Mouse (Mus musculus): ENCODE measurements around the gene C530008M17Rik. TPM values are rescaled to one million over a fixed set of nuclear protein-coding genes. Genes with fewer than 3 reads are reported as not detected.

The C530008M17Rik gene
- polyA plus RNA-seq, 1 experiment, result 0.48 TPM

DNA sequence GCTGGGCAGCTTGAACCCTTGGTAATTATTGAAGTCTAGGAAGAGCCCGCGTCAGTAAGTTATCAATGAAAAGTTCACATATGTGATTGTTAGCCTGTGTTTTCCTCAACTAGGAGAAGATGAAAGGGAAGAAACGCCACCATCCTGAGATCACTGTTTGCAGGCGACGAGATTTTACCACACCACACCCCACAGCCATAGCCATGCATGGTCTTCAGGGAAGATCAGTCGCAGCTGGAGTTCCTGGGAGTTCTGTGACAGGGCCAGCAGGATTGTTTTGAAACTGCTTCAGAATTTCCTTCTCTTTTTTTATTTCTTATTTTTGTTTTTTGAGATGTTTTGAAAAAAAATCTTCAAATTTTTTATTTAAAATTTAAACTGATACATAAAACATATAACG, 8.6 kb downstream of the C530008M17Rik start:
- Histone ChIP-seq H3K4me3 (ENCODE audit: insufficient read depth, low read length) (no peak overlapping the region), H3K4me1 (ENCODE audit: control insufficient read depth, insufficient read depth, low read length) (no peaks in the 10 kb centered on the region), H3K27ac (ENCODE audit: insufficient read depth, low read depth, low read length) (no peak overlapping the region)
- TF ChIP-seq CTCF (IDR thresholded peaks at IDR 0.05; ENCODE audit: low read depth, low read length) (no peak), POLR2A (IDR thresholded peaks at IDR 0.05; ENCODE audit: borderline replicate concordance, low read depth, low read length) (no peak)

- no peaks in the 10 kb centered on the region for H3K4me1 ChIP-seq (ENCODE audit: control insufficient read depth, insufficient read depth, low read length)
- no peak overlapping the region for H3K27ac ChIP-seq (ENCODE audit: insufficient read depth, low read depth, low read length)
- H3K4me3 ChIP-seq (ENCODE audit: insufficient read depth, low read length), result no peak overlapping the region
- TF ChIP-seq POLR2A (IDR thresholded peaks at IDR 0.05; ENCODE audit: borderline replicate concordance, low read depth, low read length) (no peak), CTCF (IDR thresholded peaks at IDR 0.05; ENCODE audit: low read depth, low read length) (no peak)
Measured at GRCm38 (mm10) chr5:76665421-76665820, 9.1 kb downstream of the C530008M17Rik start.

DNA sequence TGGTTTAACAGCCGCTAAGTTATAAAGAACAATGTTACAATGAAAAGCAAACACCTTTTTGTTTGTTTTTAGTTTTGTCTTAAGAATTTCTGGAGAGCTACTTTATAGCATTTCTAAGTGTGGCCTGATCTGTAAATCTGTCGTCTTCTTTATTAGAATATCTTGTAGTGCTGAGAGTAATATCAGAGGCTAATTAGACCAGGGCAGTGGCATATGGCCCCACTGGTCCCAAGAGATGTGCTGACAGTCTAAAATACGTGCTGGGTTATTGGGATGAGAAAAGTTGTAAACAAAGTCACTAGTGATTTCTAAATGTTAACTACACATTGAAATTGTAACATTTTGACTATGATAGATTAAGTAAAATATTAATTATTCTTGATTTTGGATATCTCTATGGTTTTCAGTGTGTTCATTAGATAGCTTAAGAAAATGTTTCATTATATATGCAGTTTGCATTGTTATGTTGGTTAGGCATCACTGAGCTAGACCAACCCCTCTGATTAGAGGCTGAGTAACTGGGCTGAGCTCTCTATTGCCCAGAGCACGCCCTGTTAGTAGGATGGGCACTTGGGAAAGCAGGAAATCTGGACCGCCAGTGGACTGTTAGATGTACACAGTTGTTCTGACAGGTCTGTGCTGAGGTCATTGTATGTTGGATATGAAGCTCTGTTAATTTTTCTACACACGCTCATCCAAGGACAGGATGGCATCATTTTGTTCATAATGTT, 9.9 kb downstream of the C530008M17Rik start:
- Histone ChIP-seq H3K27ac (ENCODE audit: insufficient read depth, low read depth, low read length) (no peak overlapping the region), H3K4me1 (ENCODE audit: control insufficient read depth, insufficient read depth, low read length) (no peaks in the 10 kb centered on the region), H3K4me3 (ENCODE audit: insufficient read depth, low read length) (no peak overlapping the region)
- TF ChIP-seq CTCF (IDR thresholded peaks at IDR 0.05; ENCODE audit: low read depth, low read length) (no peak), POLR2A (IDR thresholded peaks at IDR 0.05; ENCODE audit: borderline replicate concordance, low read depth, low read length) (no peak)

DNA sequence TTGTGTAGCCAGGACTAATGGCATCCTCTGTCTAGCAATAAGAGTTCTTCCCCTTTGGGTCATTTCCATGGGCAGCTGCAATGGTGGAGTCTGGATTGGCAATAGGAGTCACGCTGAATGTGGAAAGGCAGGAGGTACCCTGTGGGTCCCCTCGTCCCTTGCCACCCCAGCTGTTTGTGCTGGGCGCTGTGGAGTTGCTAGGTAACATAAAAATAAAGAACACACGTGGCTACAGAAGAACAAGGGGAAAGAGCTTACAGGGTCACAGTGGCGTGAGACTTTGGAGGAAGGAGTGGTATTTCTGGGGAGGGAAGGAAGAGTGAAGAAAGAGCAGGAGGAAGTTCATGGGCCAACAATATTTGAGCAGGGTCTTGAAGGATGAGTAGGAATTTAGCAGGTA, 11.8 kb downstream of the C530008M17Rik start:
- no peak for TF ChIP-seq POLR2A (IDR thresholded peaks at IDR 0.05; ENCODE audit: borderline replicate concordance, low read depth, low read length)
- Histone ChIP-seq H3K4me1 (ENCODE audit: control insufficient read depth, insufficient read depth, low read length) (no peaks in the 10 kb centered on the region), H3K27ac (ENCODE audit: insufficient read depth, low read depth, low read length) (no peak overlapping the region), H3K4me3 (ENCODE audit: insufficient read depth, low read length) (no peak overlapping the region)

DNA sequence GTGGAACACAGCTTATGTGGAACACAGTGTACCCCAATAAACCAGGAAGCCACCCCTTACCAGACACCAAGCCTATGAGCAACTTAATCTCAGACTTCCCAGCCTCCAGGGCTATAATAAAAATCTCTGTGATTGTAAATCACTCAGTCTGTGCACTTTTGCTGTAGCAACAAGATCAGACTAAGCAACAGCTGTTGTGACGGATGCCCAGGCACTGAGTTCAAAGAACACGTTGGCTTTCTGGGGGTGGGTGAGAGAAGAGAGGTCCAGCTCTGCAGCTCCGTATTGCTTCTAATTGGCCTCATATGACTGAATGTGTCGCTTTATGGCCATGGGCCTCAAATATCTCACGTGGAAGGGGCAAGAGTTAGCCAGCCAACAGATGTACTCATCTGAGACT, 12.2 kb downstream of the C530008M17Rik start:
- H3K4me1 ChIP-seq (ENCODE audit: control insufficient read depth, insufficient read depth, low read length), result no peaks in the 10 kb centered on the region
- H3K4me3 ChIP-seq (ENCODE audit: insufficient read depth, low read length), result no peak overlapping the region
- H3K27ac ChIP-seq (ENCODE audit: insufficient read depth, low read depth, low read length), result no peak overlapping the region
- TF ChIP-seq CTCF (IDR thresholded peaks at IDR 0.05; ENCODE audit: low read depth, low read length) (no peak), POLR2A (IDR thresholded peaks at IDR 0.05; ENCODE audit: borderline replicate concordance, low read depth, low read length) (no peak)

- TF ChIP-seq POLR2A (IDR thresholded peaks at IDR 0.05; ENCODE audit: borderline replicate concordance, low read depth, low read length) (no peak), CTCF (IDR thresholded peaks at IDR 0.05; ENCODE audit: low read depth, low read length) (no peak)
- Histone ChIP-seq H3K27ac (ENCODE audit: insufficient read depth, low read depth, low read length) (no peak overlapping the region), H3K4me3 (ENCODE audit: insufficient read depth, low read length) (no peak overlapping the region), H3K4me1 (ENCODE audit: control insufficient read depth, insufficient read depth, low read length) (peaks cover 3% of the 10 kb centered on the region)
Measured at GRCm38 (mm10) chr5:76670183-76670582, 13.9 kb downstream of the C530008M17Rik start.

DNA sequence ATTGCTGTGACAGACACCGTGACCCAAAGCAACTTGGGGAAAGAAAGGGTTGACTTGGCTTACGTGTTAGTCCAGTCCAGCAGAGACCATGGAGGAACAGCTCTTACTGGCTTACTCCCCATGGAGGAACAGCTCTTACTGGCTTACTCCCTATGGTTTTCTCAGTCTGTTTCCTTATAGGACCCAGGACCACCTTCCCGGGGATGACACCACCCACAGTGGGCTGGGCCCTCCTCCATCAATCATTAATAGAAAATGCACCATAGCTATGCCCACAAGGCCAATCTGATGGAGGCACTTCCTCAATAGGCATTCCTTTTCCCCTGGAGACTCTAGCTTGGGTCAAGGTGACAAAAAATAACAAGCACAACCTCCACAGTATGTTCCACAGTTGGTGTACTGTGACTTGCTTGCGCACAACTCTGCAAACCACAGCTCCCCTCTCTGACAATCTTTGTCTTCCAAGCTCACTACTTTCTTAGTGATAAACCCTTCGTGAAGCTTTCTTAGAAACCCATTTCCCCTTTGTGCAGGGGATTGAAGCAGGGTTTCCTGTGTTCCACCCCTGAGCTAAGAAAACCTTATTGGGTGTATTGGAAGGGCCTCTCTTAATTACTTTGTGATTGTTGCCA, 17.8 kb downstream of the C530008M17Rik start:
- no peak overlapping the region for H3K27ac ChIP-seq (ENCODE audit: insufficient read depth, low read depth, low read length)
- no peak overlapping the region for H3K4me3 ChIP-seq (ENCODE audit: insufficient read depth, low read length)
- H3K4me1 ChIP-seq (ENCODE audit: control insufficient read depth, insufficient read depth, low read length), result peaks cover 8% of the 10 kb centered on the region
- TF ChIP-seq CTCF (IDR thresholded peaks at IDR 0.05; ENCODE audit: low read depth, low read length) (no peak), POLR2A (IDR thresholded peaks at IDR 0.05; ENCODE audit: borderline replicate concordance, low read depth, low read length) (no peak)

DNA sequence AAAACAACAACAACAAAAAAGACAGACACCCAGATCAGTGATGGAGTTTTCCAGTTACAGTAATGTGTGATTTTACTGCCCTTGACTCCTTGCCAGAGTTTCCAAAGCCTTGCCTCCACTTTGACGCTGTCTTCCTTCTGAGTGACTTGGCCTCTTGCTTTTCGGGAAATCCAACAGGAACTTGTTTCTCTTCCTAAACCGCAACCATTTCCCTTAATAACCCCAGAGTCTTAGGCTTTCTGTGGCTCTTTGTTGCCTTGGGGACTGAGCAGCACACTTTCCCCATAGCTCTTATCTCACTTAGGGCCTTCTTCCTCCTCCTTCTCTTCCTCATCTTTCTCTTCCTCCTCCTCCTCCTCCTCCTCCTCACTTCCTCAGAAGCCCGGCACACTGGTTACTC, 19.1 kb downstream of the C530008M17Rik start:
- TF ChIP-seq CTCF (IDR thresholded peaks at IDR 0.05; ENCODE audit: low read depth, low read length) (no peak), POLR2A (IDR thresholded peaks at IDR 0.05; ENCODE audit: borderline replicate concordance, low read depth, low read length) (no peak)
- H3K27ac ChIP-seq (ENCODE audit: insufficient read depth, low read depth, low read length), result no peak overlapping the region
- peaks cover 8% of the 10 kb centered on the region for H3K4me1 ChIP-seq (ENCODE audit: control insufficient read depth, insufficient read depth, low read length)
- no peak overlapping the region for H3K4me3 ChIP-seq (ENCODE audit: insufficient read depth, low read length)

DNA sequence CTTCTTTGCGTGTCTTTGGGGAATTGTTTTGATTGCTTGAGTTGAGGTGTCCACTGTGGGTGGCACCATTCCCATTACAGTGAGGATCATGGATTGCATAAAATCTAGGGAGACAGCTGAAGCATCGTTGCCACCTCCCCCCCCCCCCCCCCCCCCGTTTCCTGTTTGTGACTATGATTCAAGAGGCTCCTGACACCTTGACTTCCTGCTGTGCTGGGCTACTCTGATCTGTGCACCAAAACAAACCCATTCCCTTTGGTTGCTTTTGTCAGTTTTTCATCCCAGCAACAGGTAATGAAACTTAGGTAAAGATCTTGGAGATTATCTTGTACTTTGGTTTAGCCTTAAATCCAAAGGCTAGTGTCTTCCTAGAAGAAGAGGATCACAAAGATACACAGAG, 24.6 kb downstream of the C530008M17Rik start:
- Histone ChIP-seq H3K4me3 (ENCODE audit: insufficient read depth, low read length) (no peak overlapping the region), H3K27ac (ENCODE audit: insufficient read depth, low read depth, low read length) (no peak overlapping the region), H3K4me1 (ENCODE audit: control insufficient read depth, insufficient read depth, low read length) (no peaks in the 10 kb centered on the region)
- no peak for TF ChIP-seq POLR2A (IDR thresholded peaks at IDR 0.05; ENCODE audit: borderline replicate concordance, low read depth, low read length)
- no peak for TF ChIP-seq CTCF (IDR thresholded peaks at IDR 0.05; ENCODE audit: low read depth, low read length)

DNA sequence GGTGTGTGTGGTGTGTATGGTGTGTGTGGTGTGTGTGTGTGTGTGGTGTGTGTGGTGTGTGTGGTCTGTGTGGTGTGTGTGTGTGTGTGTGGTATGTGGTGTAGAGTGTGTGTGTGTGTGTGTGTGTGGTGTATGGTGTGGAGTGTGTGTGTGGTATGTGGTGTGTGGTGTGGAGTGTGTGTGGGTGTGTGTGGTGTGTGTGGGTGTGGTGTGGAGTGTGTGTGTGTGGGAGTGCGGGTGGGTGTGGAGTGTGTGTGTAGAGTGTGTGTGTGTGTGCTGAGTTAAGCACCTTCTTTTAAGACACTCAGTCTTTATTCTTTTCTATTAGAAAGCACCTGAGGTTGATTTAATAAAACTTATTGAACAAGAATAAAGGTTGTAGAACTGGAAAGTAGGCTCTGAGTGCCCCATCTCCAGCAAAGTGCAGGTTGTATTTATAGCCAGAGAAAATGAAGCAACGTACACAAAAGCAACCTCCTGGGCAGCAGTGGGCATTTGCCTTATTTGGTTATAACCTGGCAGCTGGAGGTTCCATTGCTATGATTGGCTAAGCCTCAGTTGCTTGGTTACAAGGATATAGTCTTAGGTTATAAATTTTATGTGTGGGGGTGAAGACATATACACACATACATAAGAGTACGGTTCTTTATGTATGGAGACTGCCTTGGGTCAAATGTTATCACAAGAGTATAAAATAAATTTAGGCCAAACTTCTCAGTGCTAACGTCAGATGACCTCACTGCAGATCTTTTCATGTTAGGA, 25.8 kb downstream of the C530008M17Rik start:
- TF ChIP-seq CTCF (IDR thresholded peaks at IDR 0.05; ENCODE audit: low read depth, low read length) (no peak), POLR2A (IDR thresholded peaks at IDR 0.05; ENCODE audit: borderline replicate concordance, low read depth, low read length) (no peak)
- Histone ChIP-seq H3K27ac (ENCODE audit: insufficient read depth, low read depth, low read length) (no peak overlapping the region), H3K4me1 (ENCODE audit: control insufficient read depth, insufficient read depth, low read length) (no peaks in the 10 kb centered on the region), H3K4me3 (ENCODE audit: insufficient read depth, low read length) (no peak overlapping the region)

Measured in bone marrow macrophage, adult 2 months (primary cell).